Mouse (Mus musculus) lung, postnatal 0 days (tissue): ENCODE measurements at regions not wholly inside any gene's neighbourhood (a gene's known extent, or its start where the extent isn't known, plus 50 kb on each side); places are given as distances from the start of the nearest gene placed in this dataset.

Experiments
- CTCF ChIP-seq: IDR thresholded peaks from 2 replicates; pipeline ENCODE4 v1.5.1; 2016; ENCODE audit warnings: antibody characterized with exemption, mild to moderate bottlenecking
- EP300 ChIP-seq: IDR thresholded peaks from 2 replicates; pipeline ENCODE4 v1.6.1; 2016; ENCODE audit warnings: antibody characterized with exemption, mild to moderate bottlenecking, control low read depth

DNA sequence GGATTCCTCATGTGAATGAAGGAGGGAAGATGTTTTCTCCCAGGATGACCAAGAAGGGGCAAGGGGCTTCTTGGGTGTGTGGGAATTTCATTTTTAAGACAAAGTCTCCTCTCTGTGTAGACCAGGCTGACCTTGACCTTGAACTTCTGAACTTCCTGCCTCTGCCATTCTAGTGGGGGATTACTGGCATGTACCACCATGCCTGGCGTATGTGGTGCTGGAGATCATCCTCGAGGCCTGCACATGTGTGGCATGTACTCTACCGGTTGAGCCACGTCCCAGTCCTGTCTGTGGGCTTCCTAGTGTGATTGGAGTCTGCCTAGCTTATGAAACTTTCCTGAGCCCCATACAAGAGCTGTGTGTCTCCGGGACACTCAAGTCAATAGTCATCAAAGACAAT lies 131.9 kb upstream of the Jade1 start:
- TF ChIP-seq CTCF = no peak
- no peak for TF ChIP-seq EP300
